Mouse (Mus musculus) hindbrain, embryonic 12.5 days (tissue): ENCODE data around the gene Arid5b. TPM values are rescaled to one million over a fixed set of nuclear protein-coding genes. Genes with fewer than 3 reads are reported as not detected.

Experiments
- ATAC-seq: fragments of 200-750 bp; cut with Nextera tagmentation; 2 replicates; pipeline ENCODE4 v1.8.0; 2017; ENCODE audit warnings: moderate TSS enrichment; ENCODE audit not compliant: low FRiP score
- H3K27ac ChIP-seq: fragments of 300-500 bp; sonication (generic); 2 replicates; pipeline ENCODE4 v1.5.1; 2016; ENCODE audit warnings: mild to moderate bottlenecking
- H3K27me3 ChIP-seq: fragments of 300-500 bp; sonication (generic); 2 replicates; pipeline ENCODE4 v1.6.1; 2016; ENCODE audit warnings: mild to moderate bottlenecking
- H3K36me3 ChIP-seq: fragments of 300-500 bp; sonication (generic); 2 replicates; pipeline ENCODE4 v1.6.1; 2016; ENCODE audit warnings: mild to moderate bottlenecking
- H3K4me1 ChIP-seq: fragments of 300-500 bp; sonication (generic); 2 replicates; pipeline ENCODE4 v1.6.1; 2016
- H3K4me2 ChIP-seq: fragments of 300-500 bp; sonication (generic); replicated peaks from 2 replicates; pipeline ENCODE4 v1.6.1; 2016; ENCODE audit warnings: mild to moderate bottlenecking
- H3K4me3 ChIP-seq: fragments of 300-500 bp; sonication (generic); 2 replicates; pipeline ENCODE4 v1.5.1; 2016; ENCODE audit warnings: mild to moderate bottlenecking
- H3K9ac ChIP-seq: fragments of 300-500 bp; sonication (generic); 2 replicates; pipeline ENCODE4 v1.6.1; 2016; ENCODE audit warnings: mild to moderate bottlenecking, moderate library complexity
- H3K9me3 ChIP-seq: fragments of 300-500 bp; sonication (generic); replicated peaks from 2 replicates; pipeline ENCODE4 v1.6.1; 2016; ENCODE audit warnings: mild to moderate bottlenecking
- WGBS: fragments of 180-500 bp; shearing (Covaris S2); methylation state at CpG from one replicate; pipeline ENCODE4 v1.1.7; 2016; 5-methylcytosine and 5-hydroxymethylcytosine counted together
- polyA plus RNA-seq: library from polyadenylated mRNA; unstranded; fragments of >200 nt; fragmentation: Nextera tagmentation; extraction: Ambion mirVana; gene quantifications from 2 replicates; pipeline ENCODE4 v1.2.1, GENCODE M21; 2016

Arid5b gene
- polyA plus RNA-seq, 1 experiment from 2014 or later = 28.2 TPM

DNA sequence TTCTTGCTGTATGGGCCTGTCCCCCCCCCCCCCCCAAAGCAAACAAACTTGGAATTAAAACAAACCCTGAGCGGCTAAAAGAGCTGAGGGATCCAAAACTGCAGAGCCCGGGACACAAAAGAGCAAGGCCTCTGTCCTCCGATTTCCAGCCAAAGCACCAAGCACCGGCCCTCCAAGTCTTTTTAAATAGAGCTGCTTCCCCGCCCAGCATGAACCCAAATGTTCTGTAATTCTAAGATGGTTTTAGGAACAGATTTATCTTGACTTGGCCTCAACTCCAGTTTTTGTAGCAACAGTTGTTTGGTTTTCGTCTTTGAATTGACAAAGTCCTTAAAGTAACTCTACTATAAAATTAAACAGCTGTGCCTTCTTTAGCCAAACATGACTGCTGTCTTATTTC lies 130.8 kb downstream of the Arid5b start:
- no peaks in the 10 kb centered on the region for H3K27me3 ChIP-seq
- H3K9me3 ChIP-seq = peaks cover 9% of the 10 kb centered on the region; the same call in 1 of the 2 replicates
- ATAC-seq = no peak
- peaks cover 5% of the 10 kb centered on the region; the same call in 1 of the 2 replicates for H3K36me3 ChIP-seq
- no peak overlapping the region for H3K4me2 ChIP-seq
- H3K27ac ChIP-seq = no peak overlapping the region
- WGBS = 47% methylated on average over 6 of the region's 6 CpGs
- no peak overlapping the region for H3K9ac ChIP-seq
- peaks cover 11% of the 10 kb centered on the region; the same call in 1 of the 2 replicates for H3K4me1 ChIP-seq
- H3K4me3 ChIP-seq = no peak overlapping the region

DNA sequence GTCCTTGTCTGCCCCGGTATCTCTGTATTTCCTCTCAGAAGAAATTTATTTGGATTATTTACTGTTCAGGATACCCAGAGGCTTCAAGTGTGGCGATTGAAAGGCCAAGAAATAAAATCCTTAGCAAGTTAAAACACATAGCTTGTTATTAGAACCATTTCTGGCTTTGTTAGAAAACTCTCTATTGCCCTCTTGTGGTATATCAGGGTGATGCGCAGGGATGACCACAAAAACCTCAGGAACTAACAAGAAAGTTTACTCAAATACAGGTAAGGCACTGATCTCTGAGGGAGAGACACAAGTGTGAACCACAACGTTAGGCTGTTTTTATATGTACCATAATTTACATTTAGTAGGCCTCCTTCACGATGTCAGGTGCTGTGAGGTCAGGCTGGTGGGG lies 131.7 kb downstream of the Arid5b start:
- Histone ChIP-seq H3K4me2 (no peak overlapping the region), H3K27me3 (no peaks in the 10 kb centered on the region), H3K9ac (no peak overlapping the region), H3K4me3 (no peak overlapping the region), H3K4me1 (peaks cover 17% of the 10 kb centered on the region; the same call in 1 of the 2 replicates), H3K27ac (no peak overlapping the region), H3K36me3 (peaks cover under 1% of the 10 kb centered on the region; the same call in 1 of the 2 replicates), H3K9me3 (peaks cover 6% of the 10 kb centered on the region; the same call in 1 of the 2 replicates)
- no peak for ATAC-seq
- 11% methylated on average over 5 of the region's 5 CpGs for WGBS

DNA sequence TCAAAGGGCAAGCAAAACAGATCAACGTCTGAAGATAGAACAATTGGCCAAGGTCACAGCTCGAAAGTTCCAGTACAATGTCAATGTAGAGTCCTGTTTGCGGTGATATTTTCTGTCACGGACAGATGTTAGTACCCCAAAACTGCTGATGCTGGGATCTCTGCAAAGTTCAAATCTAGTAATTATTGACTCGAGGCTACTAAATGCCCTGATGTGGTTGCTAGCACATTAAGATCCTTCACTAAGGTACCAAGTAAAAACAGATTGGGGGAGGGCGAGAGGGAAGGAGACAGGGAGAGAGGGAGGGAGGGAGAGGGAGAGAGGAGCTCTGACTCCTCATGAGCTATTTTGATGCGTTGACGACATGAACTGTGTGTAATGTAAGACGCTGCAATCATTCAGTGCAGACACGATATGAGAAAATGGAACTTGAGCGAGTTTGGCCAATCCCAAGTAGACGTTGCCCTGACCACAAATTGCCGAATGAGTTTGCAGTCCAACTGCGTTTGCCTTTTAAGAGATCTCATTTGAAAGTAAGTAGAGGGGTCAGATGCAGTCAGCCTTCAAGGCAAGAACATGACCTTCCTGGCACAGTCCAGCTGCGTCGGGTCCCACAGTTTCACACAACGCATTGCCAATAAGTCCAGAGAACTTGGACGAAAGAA lies 133.1 kb downstream of the Arid5b start:
- Histone ChIP-seq H3K36me3 (no peaks in the 10 kb centered on the region), H3K27ac (no peak overlapping the region), H3K4me3 (no peak overlapping the region), H3K27me3 (no peaks in the 10 kb centered on the region), H3K4me1 (peaks cover 19% of the 10 kb centered on the region; the same call in 1 of the 2 replicates), H3K9me3 (no peaks in the 10 kb centered on the region), H3K9ac (no peak overlapping the region), H3K4me2 (no peak overlapping the region)
- no peak for ATAC-seq
- 86% methylated on average over 18 of the region's 18 CpGs for WGBS

DNA sequence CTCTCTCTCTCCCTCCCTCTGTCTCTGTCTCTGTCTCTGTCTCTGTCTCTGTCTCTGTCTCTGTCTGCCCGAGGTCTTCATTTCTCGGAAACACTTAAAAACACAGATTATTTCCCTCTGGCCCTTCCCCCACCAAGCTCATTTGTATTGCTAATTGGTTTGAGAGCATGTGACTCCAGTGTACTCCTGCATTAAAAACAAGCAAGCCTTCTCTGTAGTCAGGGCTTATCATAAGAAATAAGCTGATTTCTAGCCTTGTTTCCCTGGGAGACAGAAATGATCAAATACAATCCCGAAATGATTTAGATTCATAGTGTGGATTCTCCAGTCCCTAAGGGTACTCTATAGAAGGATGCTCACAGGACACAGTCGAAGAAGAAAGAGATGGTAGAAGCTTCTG lies 136.0 kb downstream of the Arid5b start:
- ATAC-seq = 0 out of 2 replicates have a peak, but pooled peaks have one; percentile 52
- Histone ChIP-seq H3K4me2 (no peak overlapping the region), H3K4me1 (peaks cover 19% of the 10 kb centered on the region), H3K27me3 (no peaks in the 10 kb centered on the region), H3K27ac (0 out of 2 replicates have a peak overlapping the region, but pooled peaks have one; percentile 9), H3K9me3 (no peaks in the 10 kb centered on the region), H3K36me3 (no peaks in the 10 kb centered on the region), H3K4me3 (no peak overlapping the region), H3K9ac (no peak overlapping the region)
- WGBS = 72% methylated on average over 4 of the region's 4 CpGs

DNA sequence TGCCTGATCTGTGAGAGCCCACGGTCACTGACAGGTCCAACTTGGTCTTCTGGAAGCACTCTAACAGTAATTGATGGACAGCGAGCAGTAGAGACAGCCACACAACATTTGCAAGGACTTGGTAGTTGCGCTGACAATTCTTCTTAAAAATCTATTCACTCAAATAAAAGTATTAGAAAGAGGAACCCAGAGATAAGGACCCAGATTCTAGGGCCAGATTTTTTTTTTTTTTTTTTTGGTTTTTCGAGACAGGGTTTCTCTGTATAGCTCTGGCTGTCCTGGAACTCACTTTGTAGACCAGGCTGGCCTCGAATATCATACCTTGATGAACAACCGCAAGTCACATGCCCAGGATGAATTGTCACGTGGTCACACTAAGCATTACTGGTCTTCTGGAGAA lies 137.0 kb downstream of the Arid5b start:
- Histone ChIP-seq H3K36me3 (no peaks in the 10 kb centered on the region), H3K27ac (no peak overlapping the region)
- WGBS = 88% methylated on average over 7 of the region's 7 CpGs

DNA sequence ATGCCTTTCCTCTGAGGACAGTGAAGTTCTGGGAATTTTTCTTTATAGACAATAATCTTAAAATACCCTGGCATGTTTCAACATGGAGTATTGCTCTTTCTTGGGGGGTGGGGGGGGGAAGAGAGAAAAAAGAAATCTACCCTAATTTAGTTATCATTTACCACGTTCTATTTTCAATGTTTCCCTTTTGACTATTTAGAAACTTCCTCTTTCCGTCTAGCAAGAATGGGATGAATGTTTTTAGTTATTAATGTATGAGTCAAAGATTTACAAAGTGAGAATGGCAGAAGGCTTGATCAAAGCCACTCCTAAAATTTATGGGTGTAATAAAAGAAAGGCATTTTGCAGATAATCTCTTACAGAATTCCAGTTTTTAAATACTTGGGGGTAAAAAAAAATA lies 137.7 kb downstream of the Arid5b start:
- no peak overlapping the region for H3K4me2 ChIP-seq
- peaks cover 36% of the 10 kb centered on the region for H3K4me1 ChIP-seq
- ATAC-seq = no peak
- H3K36me3 ChIP-seq = no peaks in the 10 kb centered on the region
- no peak overlapping the region for H3K27ac ChIP-seq
- H3K9me3 ChIP-seq = no peaks in the 10 kb centered on the region
- H3K9ac ChIP-seq = no peak overlapping the region
- H3K4me3 ChIP-seq = no peak overlapping the region
- 77% methylated on average over 2 of the region's 2 CpGs for WGBS
- H3K27me3 ChIP-seq = no peaks in the 10 kb centered on the region

More for the DNA sequence above, 137.0 kb downstream of the Arid5b start:
- no peaks in the 10 kb centered on the region for H3K9me3 ChIP-seq
- H3K4me1 ChIP-seq = peaks cover 29% of the 10 kb centered on the region
- no peaks in the 10 kb centered on the region for H3K27me3 ChIP-seq
- H3K4me3 ChIP-seq = no peak overlapping the region
- ATAC-seq = no peak
- no peak overlapping the region for H3K4me2 ChIP-seq
- H3K9ac ChIP-seq = no peak overlapping the region

DNA sequence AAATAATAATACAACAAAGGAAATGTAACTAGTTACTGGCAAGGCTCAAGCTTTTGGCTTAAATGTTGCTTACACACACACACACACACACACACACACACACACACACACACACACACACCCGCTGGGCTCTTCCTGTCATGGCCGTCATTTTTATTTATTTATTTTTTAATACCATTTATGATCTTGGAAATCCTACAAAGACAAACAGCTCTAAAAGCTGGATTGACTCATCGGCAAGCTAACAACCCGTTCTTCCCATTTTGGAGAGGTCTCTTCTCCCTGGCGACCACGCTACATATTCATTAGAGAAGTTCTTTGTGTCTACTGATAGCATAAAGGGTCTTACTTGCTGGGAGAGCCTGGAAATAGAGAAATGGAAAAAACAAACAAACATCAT lies 138.2 kb downstream of the Arid5b start:
- Histone ChIP-seq H3K27ac (no peak overlapping the region), H3K9me3 (no peaks in the 10 kb centered on the region), H3K4me3 (no peak overlapping the region), H3K36me3 (no peaks in the 10 kb centered on the region), H3K9ac (no peak overlapping the region), H3K4me1 (peaks cover 41% of the 10 kb centered on the region), H3K4me2 (no peak overlapping the region), H3K27me3 (no peaks in the 10 kb centered on the region)
- WGBS = 70% methylated on average over 6 of the region's 6 CpGs
- ATAC-seq = no peak

DNA sequence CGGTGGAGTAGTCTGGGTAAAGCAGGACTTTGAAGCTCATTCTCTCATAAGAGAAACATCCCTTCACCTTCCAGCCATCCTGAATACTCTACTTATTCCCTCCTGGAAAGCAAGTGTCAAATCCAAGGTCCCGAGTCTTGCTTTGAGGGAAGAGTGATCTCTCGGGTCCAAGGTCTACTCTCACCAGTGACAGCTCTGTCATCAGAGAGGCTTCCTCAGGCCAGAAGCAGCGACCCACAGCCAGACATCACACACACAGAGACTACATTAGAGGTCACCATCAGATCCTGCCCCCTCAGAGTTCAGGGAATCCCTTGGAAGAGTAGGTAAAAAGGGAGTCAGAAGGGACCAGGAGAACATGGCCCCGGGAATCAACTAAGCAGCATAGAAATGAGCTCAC lies 140.4 kb downstream of the Arid5b start:
- no peak for ATAC-seq
- Histone ChIP-seq H3K36me3 (0 out of 2 replicates have a peak, but pooled peaks cover 4% of the 10 kb centered on the region), H3K4me2 (no peak overlapping the region), H3K4me3 (no peak overlapping the region), H3K27ac (no peak overlapping the region), H3K4me1 (peaks cover 49% of the 10 kb centered on the region), H3K9ac (no peak overlapping the region), H3K27me3 (no peaks in the 10 kb centered on the region), H3K9me3 (no peaks in the 10 kb centered on the region)
- 88% methylated on average over 5 of the region's 5 CpGs for WGBS

DNA sequence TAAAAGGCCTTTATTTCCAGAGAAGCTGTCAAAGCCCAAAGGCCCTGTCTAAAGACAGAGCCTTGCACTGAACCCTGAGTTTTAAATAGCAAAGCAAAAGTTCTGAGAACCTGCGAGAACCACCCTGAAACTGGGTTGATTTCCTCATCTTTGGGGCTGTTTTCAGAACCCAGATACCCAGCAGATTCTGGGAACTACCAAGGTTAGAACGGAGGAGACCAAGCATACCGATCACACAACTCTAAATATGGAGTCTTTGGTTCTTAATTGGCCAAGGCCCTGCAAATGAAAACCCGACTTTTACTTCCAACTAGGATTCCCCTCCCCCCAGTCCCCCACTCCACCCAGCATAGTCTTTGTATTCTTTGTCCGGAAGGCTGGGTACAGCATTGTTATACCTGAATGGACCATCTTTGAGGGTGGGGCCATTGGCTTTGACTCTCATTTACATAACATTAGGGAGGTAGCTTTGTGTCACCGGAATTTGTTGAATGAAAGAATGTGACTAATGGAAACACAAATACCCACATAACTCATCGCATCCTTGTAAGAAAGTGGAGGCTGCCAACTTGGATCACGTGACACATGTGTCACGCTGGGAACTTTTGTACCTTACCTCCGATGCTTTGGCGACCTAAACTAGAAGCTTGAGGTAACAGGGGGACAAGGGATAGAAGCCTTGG lies 141.2 kb downstream of the Arid5b start:
- H3K4me1 ChIP-seq = peaks cover 42% of the 10 kb centered on the region
- 0 out of 2 replicates have a peak, but pooled peaks cover 7% of the 10 kb centered on the region for H3K36me3 ChIP-seq
- WGBS = 28% methylated on average over 11 of the region's 11 CpGs
- peak overlapping the region; percentile 65 for H3K4me2 ChIP-seq
- no peaks in the 10 kb centered on the region for H3K27me3 ChIP-seq
- H3K27ac ChIP-seq = peak overlapping the region; percentile 88
- ATAC-seq = peak; percentile 47; the same call in 1 of the 2 replicates
- H3K9me3 ChIP-seq = no peaks in the 10 kb centered on the region
- H3K4me3 ChIP-seq = no peak overlapping the region
- no peak overlapping the region for H3K9ac ChIP-seq

DNA sequence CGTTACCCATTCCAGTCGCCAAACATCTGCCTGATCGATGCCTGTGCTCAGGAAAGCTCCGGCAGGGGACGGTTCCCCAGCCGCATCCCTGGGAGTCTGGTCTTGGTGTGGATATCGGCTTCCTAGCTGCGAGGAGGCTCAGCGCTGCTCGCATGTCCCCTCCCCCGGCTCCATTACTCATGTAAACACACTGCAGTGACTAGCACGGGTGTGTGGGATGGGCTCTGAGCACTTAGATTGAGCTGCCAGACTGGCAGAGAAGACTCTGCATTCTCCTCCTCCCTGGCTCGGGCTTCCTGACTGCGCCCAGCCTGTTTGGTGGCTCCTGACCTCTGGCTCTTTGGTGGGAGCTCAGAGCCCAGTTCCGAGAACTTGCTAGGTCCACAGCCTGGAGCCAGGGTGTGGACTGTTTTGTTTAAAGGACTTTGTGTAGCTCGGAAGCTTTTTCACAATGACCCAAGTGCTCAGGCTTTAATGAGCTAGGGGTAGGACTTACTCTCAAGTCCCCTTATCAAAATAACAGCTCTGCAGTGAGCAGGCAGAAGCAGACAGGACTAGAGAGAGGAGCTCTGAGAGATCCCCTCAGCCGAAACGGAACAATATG lies 142.0 kb downstream of the Arid5b start:
- Histone ChIP-seq H3K27me3 (no peaks in the 10 kb centered on the region), H3K9ac (peak overlapping the region; percentile 56), H3K4me1 (peaks cover 40% of the 10 kb centered on the region), H3K27ac (peak overlapping the region; percentile 88), H3K9me3 (no peaks in the 10 kb centered on the region), H3K4me3 (peak overlapping the region; percentile 33), H3K4me2 (peak overlapping the region; percentile 65), H3K36me3 (0 out of 2 replicates have a peak, but pooled peaks cover 7% of the 10 kb centered on the region)
- WGBS = 1% methylated on average over 18 of the region's 18 CpGs
- peak; percentile 87 for ATAC-seq

DNA sequence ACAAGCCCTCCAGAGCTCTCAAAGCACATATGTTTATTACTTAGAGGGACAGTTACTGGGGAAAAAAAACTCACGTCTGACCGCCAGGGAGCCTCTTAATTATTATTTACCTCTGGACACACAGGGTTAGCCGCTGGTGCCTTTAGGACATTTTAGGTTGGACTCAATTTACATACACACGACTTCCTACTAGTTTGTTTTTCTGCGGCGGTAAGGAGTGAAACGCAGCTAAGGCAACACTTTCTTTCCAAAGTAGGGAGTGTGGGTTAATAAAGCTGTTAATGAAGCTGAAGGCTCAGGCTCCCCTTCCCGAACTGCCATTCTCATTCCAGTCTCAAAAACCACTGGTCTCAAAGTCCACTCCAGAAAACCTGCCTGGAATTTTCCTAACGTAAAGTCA lies 142.5 kb downstream of the Arid5b start:
- Histone ChIP-seq H3K9me3 (no peaks in the 10 kb centered on the region), H3K27ac (peak overlapping the region; percentile 88), H3K4me2 (peak overlapping the region; percentile 65), H3K4me1 (peaks cover 40% of the 10 kb centered on the region), H3K36me3 (0 out of 2 replicates have a peak, but pooled peaks cover 7% of the 10 kb centered on the region), H3K9ac (peak overlapping the region; percentile 56), H3K4me3 (peak overlapping the region; percentile 33), H3K27me3 (no peaks in the 10 kb centered on the region)
- ATAC-seq = 0 out of 2 replicates have a peak, but pooled peaks have one; percentile 6
- WGBS = 1% methylated on average over 9 of the region's 9 CpGs

DNA sequence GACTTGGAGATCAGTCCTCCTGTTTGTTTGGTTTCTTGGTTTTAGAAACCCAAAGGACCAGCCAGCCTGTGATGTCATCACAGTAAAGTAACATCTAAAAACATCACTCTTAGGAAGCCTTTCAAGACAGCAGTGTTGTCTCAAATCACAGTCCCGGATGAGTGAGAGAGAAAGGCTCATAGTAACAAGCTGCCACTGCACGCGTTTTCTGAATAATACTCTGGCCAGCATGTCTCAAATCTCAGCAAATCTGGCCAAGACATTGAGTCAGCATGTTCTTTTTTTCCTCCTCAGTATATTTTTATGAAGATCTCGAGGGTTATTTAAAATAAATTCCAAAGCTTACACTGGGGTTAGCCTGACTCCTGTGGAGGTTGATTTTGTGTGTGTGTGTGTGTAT lies 143.1 kb downstream of the Arid5b start:
- WGBS = 20% methylated on average over 4 of the region's 4 CpGs
- Histone ChIP-seq H3K27ac (no peak overlapping the region), H3K36me3 (0 out of 2 replicates have a peak, but pooled peaks cover 7% of the 10 kb centered on the region), H3K4me3 (0 out of 2 replicates have a peak overlapping the region, but pooled peaks have one; percentile 33), H3K4me2 (peak overlapping the region; percentile 65), H3K4me1 (peaks cover 38% of the 10 kb centered on the region), H3K9ac (no peak overlapping the region), H3K9me3 (no peaks in the 10 kb centered on the region), H3K27me3 (no peaks in the 10 kb centered on the region)
- ATAC-seq = no peak
